ENCODE assay signal across 9 mouse cellular contexts in the genomic region with DNA sequence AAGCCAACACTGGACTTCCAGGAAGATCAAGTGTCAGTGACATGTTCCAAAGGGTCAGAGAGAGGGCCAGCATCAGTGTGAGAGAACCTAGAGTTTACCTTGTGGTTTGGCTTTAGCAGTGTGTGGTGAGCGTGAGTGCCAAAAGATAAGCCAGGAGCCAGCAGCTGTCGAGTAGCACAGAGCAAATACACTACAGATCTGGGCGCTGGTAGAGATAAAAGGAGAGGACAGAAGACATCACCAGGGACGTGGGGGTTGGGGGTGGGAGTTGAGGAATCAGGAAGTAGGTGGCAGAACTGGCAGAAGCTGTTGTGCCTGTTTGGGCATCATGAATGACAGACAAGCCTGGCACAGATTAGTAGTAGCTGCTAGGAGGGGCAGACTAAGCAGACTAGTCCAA. TPM values are rescaled to one million over a fixed set of nuclear protein-coding genes. Genes with fewer than 3 reads are reported as not detected.
DNase-seq lines count a peak whose midpoint lies in the region; ATAC-seq and TF ChIP-seq lines count a peak whose summit lies in the region.
"Had no signal": no experiment of that assay in that cellular context is flagged by ENCODE, and none has a peak within 500 bp of the region (broad histone marks: within the 10 kb centered on the region; RNA-seq: fewer than 3 reads in every experiment).

No protein-coding gene starts in this region.

- H3K79me3 ChIP-seq in C2C12 (ENCODE audit: low read depth) = no peaks in the 10 kb centered on the region

- H3ac ChIP-seq in C2C12 (ENCODE audit: control insufficient read depth, insufficient read length, low read depth) = no peak overlapping the region

- H3K4me3 ChIP-seq in embryonic facial prominence, embryonic 14.5 days (ENCODE audit: low read depth, low read length) = no peak overlapping the region
- H3K4me3 ChIP-seq in embryonic facial prominence, embryonic 10.5 days = no peak overlapping the region
- H3K4me3 ChIP-seq in C2C12 (ENCODE audit: insufficient read depth, poor library complexity, severe bottlenecking) = no peak overlapping the region
- no peak overlapping the region for H3K4me3 ChIP-seq in heart, embryonic 14.5 days (ENCODE audit: control insufficient read depth in 1 of 2, insufficient read depth in 1 of 2, low read depth in 1 of 2, low read length in 2 of 2)
- H3K4me3 ChIP-seq in lung, embryonic 16.5 days (ENCODE audit: low read length) = no peak overlapping the region
- H3K4me3 ChIP-seq: neural tube, embryonic 13.5 days had no signal

- ATAC-seq in embryonic facial prominence, embryonic 14.5 days (ENCODE audit: low read depth) = 0 out of 2 replicates have a peak, but pooled peaks have one; percentile 34
- ATAC-seq in heart, embryonic 14.5 days (ENCODE audit: insufficient number of reproducible peaks, insufficient read depth, low FRiP score, low read depth) = peak; percentile 62; the same call in 1 of the 2 replicates
- ATAC-seq in lung, embryonic 16.5 days (ENCODE audit: low read depth) = peak; percentile 65
- ATAC-seq in erythroid progenitor cell, adult 5-6 weeks (replicated peaks; ENCODE audit: low FRiP score, poor library complexity, severe bottlenecking) = no peak

- H3K79me2 ChIP-seq in C2C12 (ENCODE audit: control insufficient read depth, insufficient read depth) = no peaks in the 10 kb centered on the region

- H3K4me1 ChIP-seq in embryonic facial prominence, embryonic 14.5 days (ENCODE audit: control insufficient read depth, insufficient read depth, low read length) = peaks cover 5% of the 10 kb centered on the region; the same call in 1 of the 2 replicates
- peaks cover 14% of the 10 kb centered on the region for H3K4me1 ChIP-seq in embryonic facial prominence, embryonic 10.5 days
- H3K4me1 ChIP-seq in heart, embryonic 14.5 days (ENCODE audit: control insufficient read depth in 2 of 2, insufficient read depth in 2 of 2, low read length in 2 of 2) = peaks cover 25 to 43% of the 10 kb centered on the region in 2 experiments
- H3K4me1 ChIP-seq in lung, embryonic 16.5 days (replicated peaks; ENCODE audit: control insufficient read depth, insufficient read depth, low read length) = peaks cover 29% of the 10 kb centered on the region

- no peak overlapping the region for H3K9ac ChIP-seq in embryonic facial prominence, embryonic 14.5 days (ENCODE audit: low read depth, low read length)
- no peak overlapping the region for H3K9ac ChIP-seq in heart, embryonic 14.5 days (ENCODE audit: low read length)
- no peak overlapping the region for H3K9ac ChIP-seq in lung, embryonic 16.5 days (ENCODE audit: low read length)
- H3K9ac ChIP-seq: neural tube, embryonic 13.5 days had no signal

- no peak overlapping the region for H3K27ac ChIP-seq in embryonic facial prominence, embryonic 14.5 days (replicated peaks; ENCODE audit: low read depth, low read length)
- H3K27ac ChIP-seq in embryonic facial prominence, embryonic 10.5 days (replicated peaks) = no peak overlapping the region
- peak overlapping the region; percentile 73 to 82 for H3K27ac ChIP-seq in heart, embryonic 14.5 days (replicated peaks in 1 of 2; ENCODE audit: control insufficient read depth in 1 of 2, insufficient read depth in 1 of 2, low read depth in 2 of 2, low read length in 2 of 2)
- H3K27ac ChIP-seq in lung, embryonic 16.5 days (ENCODE audit: low read length) = no peak overlapping the region
- H3K27ac ChIP-seq: neural tube, embryonic 13.5 days had no signal

- WGBS in embryonic facial prominence, embryonic 14.5 days = 59% methylated on average over 4 of the region's 4 CpGs
- WGBS in embryonic facial prominence, embryonic 10.5 days = 67% methylated on average over 4 of the region's 4 CpGs
- 3% methylated on average over 4 of the region's 4 CpGs for WGBS in heart, embryonic 14.5 days
- 19% methylated on average over 4 of the region's 4 CpGs for WGBS in lung, embryonic 16.5 days

- H3K36me3 ChIP-seq in embryonic facial prominence, embryonic 14.5 days (ENCODE audit: control insufficient read depth, insufficient read depth, low read length) = no peaks in the 10 kb centered on the region
- H3K36me3 ChIP-seq in embryonic facial prominence, embryonic 10.5 days (replicated peaks) = no peaks in the 10 kb centered on the region
- no peaks in the 10 kb centered on the region for H3K36me3 ChIP-seq in C2C12 (ENCODE audit: control insufficient read depth, insufficient read depth)
- H3K36me3 ChIP-seq in heart, embryonic 14.5 days (ENCODE audit: control insufficient read depth, insufficient read depth, low read length) = no peaks in the 10 kb centered on the region
- H3K36me3 ChIP-seq in lung, embryonic 16.5 days (ENCODE audit: control insufficient read depth, insufficient read depth, low read length) = no peaks in the 10 kb centered on the region
- H3K36me3 ChIP-seq: neural tube, embryonic 13.5 days had no signal

- no peak for TF ChIP-seq CTCF in C2C12 (IDR thresholded peaks at IDR 0.05; ENCODE audit: control insufficient read depth, insufficient read depth, insufficient read length)

- H3K27me3 ChIP-seq in embryonic facial prominence, embryonic 14.5 days (replicated peaks; ENCODE audit: control insufficient read depth, insufficient read depth, low read length) = no peaks in the 10 kb centered on the region
- no peaks in the 10 kb centered on the region for H3K27me3 ChIP-seq in embryonic facial prominence, embryonic 10.5 days (replicated peaks; ENCODE audit: low read depth, poor library complexity, severe bottlenecking)
- no peaks in the 10 kb centered on the region for H3K27me3 ChIP-seq in C2C12 (ENCODE audit: control insufficient read depth, insufficient read depth, insufficient read length)
- no peaks in the 10 kb centered on the region for H3K27me3 ChIP-seq in heart, embryonic 14.5 days (ENCODE audit: control insufficient read depth, insufficient read depth, low read length)
- H3K27me3 ChIP-seq in lung, embryonic 16.5 days (ENCODE audit: control insufficient read depth, insufficient read depth, low read depth, low read length) = no peaks in the 10 kb centered on the region
- H3K27me3 ChIP-seq: neural tube, embryonic 13.5 days had no signal

- no peaks in the 10 kb centered on the region for H3K9me3 ChIP-seq in embryonic facial prominence, embryonic 14.5 days (ENCODE audit: control insufficient read depth, low read length)
- no peaks in the 10 kb centered on the region for H3K9me3 ChIP-seq in embryonic facial prominence, embryonic 10.5 days
- no peaks in the 10 kb centered on the region for H3K9me3 ChIP-seq in heart, embryonic 14.5 days (ENCODE audit: control insufficient read depth, low read length)
- no peaks in the 10 kb centered on the region for H3K9me3 ChIP-seq in lung, embryonic 16.5 days (ENCODE audit: control insufficient read depth, low read length)
- H3K9me3 ChIP-seq: neural tube, embryonic 13.5 days had no signal

- DNase-seq in embryonic facial prominence, embryonic 14.5 days (ENCODE audit: low spot score) = peak; percentile 55
- no peak for DNase-seq in embryonic facial prominence, embryonic 10.5 days (ENCODE audit: low spot score)
- no peak for DNase-seq in gastrocnemius, postnatal 10 days
- DNase-seq in embryo, embryonic 10 days (ENCODE audit: low spot score) = no peak

- no peak overlapping the region for H3K4me2 ChIP-seq in embryonic facial prominence, embryonic 14.5 days (ENCODE audit: low read depth, low read length)
- H3K4me2 ChIP-seq in heart, embryonic 14.5 days (ENCODE audit: low read length) = 0 out of 2 replicates have a peak overlapping the region, but pooled peaks have one; percentile 11
- no peak overlapping the region for H3K4me2 ChIP-seq in lung, embryonic 16.5 days (ENCODE audit: low read depth, low read length)
- H3K4me2 ChIP-seq: neural tube, embryonic 13.5 days had no signal

TF ChIP-seq in C2C12, 6 proteins besides CTCF, POLR2A, EP300 and RAD21:
- TF ChIP-seq MYOD1 (IDR thresholded peaks at IDR 0.05; ENCODE audit: control insufficient read depth, insufficient read length, low read depth) (peak; percentile 79), CEBPB (IDR thresholded peaks at IDR 0.05; ENCODE audit: low read depth) (no peak)

RNA-seq across cellular contexts. Expression of a gene that starts 21.6 kb away (rescaled TPM):
- 32.1 and 33.9 TPM in 2 replicates for polyA plus RNA-seq in embryonic facial prominence, embryonic 14.5 days (2014; fragmentation: Nextera tagmentation; extraction: Ambion mirVana)
- 23.0 and 23.5 TPM in 2 replicates for polyA plus RNA-seq in embryonic facial prominence, embryonic 10.5 days (2016; fragmentation: Nextera tagmentation; extraction: Ambion mirVana)
- polyA plus RNA-seq in C2C12 (2012; fragmentation: generic; extraction: Trizol) = 8.9 TPM
- 32.4 and 36.7 TPM in 2 replicates for polyA plus RNA-seq in heart, embryonic 14.5 days (2014; fragmentation: Nextera tagmentation; extraction: Ambion mirVana)
- polyA plus RNA-seq in lung, embryonic 16.5 days (2015; fragmentation: Nextera tagmentation; extraction: Ambion mirVana) = 26.7 and 27.0 TPM in 2 replicates
- total RNA-seq in erythroid progenitor cell, adult 5-6 weeks (2015; ENCODE audit: low replicate concordance) = 27.0 and 38.6 TPM in 2 replicates
- 22.3 and 26.6 TPM in 2 replicates for total RNA-seq in erythroid progenitor cell, adult 5-6 weeks (2017; ENCODE audit: low replicate concordance)
- total RNA-seq in gastrocnemius, postnatal 10 days (2021) = 10 to 100 TPM; 41.8 to 45.3 TPM

Comparison
In these comparisons a context has a peak if more than half of its experiments do, and no peak if none do; other contexts are left out.
1. H3K27ac ChIP-seq: peak in heart, embryonic 14.5 days (2 of 2); none in embryonic facial prominence, embryonic 14.5 days (single experiment), embryonic facial prominence, embryonic 10.5 days (single experiment) and lung, embryonic 16.5 days (single experiment).